Mouse (Mus musculus) left cerebral cortex, postnatal 4 days (tissue): Measurements from ENCODE around the gene 2700049A03Rik. TPM values are rescaled to one million over a fixed set of nuclear protein-coding genes. Genes with fewer than 3 reads are reported as not detected.
A peak's percentile ranks its signal among the peaks of the same experiment; 100 is the strongest.

Source experiments
- DNase-seq: peaks from one replicate; pipeline ENCODE4 v3.0.0-alpha.2; 2022
- intact Hi-C: fragments of 180-260 bp; cut with DNase I; formaldehyde crosslinking; loops from one replicate; pipeline ENCODE4 v1.15.1; 2025
- total RNA-seq, 2 experiments: library from RNA; stranded (reverse); gene quantifications; 2 replicates each; pipeline ENCODE4 v1.2.3; 2021

2700049A03Rik gene
- total RNA-seq, 2 experiments from 2014 or later, result 9.5 to 10.2 TPM

DNA sequence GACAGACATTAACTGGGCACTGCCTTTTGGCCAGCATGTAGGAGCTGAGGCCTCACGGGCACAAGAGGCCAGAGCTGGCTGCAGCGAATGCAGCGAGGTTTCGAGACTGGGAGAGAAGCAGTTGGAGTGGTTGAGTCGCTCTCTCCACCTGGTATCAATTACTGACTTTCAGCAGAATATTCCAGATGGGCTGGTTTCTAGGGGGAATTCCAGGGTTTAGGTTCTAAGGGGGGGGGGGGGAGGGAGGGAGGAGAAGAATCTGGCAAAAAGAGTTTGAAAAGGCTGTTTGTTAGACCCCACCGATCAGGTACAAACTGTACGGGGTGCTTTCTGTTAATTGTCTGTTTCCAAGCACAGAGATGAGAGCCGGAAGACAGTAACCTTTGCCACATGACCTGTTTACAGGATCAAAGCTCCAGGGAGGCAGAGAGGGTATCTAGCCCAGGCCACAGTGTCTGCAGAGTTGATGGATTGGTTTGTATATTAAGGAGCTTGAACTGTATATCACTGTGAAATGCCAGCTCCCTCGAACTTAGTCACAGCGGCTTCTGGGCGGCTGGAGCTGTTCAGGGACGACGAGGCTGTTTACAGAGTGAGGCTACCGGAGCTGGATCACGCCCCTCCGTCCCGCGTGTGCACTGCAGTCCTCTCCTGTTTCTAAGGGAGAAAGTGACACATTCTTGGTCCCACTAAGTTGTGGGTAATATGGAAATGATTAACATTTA, 121.7 kb downstream of the 2700049A03Rik start:
- intact Hi-C loops, result no loop called here
- no peak for DNase-seq

- DNase-seq, result no peak
- intact Hi-C loops, result no loop called here
Observed at GRCm38 (mm10) chr12:71264211-71264610, 127.6 kb downstream of the 2700049A03Rik start.

DNA sequence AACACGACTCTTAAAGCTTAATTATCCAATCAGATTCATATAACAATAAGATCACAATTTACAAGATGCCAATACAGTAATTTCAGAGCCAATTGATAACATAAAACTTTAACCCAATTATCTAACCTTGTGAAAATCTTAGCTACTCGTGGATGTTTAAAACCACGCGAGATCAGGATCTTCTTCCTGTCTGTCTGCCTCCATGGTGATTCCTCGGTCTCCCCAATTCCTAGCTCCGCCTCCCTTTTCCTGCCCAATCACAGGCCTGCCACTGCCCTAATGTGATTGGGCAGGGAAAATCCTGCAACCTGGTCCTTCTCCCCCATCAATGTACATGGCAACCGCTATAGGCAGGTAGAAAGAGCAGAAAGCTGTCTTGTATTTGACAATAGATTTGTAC, 132.7 kb downstream of the 2700049A03Rik start:
- intact Hi-C loops, result no loop called here

DNA sequence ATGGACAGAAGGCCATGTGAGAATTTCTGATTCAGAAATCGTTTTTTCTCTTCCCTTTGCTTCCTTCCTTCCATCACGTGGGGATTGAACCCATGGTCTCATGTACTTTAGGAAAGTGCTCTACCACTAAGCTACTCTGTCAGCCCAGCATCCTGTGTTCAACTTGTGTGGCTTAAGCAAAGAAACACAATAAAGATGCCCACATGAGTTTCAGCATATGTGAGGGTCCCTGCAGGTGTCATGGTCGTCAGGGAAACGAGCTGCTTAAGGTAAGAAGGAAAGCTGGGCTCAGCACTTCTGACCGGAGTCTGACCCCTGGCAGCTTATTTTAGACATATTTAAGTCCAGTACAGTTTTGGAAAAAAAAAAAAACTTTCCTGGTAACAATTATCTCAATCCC, 134.5 kb downstream of the 2700049A03Rik start:
- intact Hi-C loops, result no loop called here

More for the DNA sequence above, 132.7 kb downstream of the 2700049A03Rik start:
- DNase-seq, result no peak

GRCm38 (mm10) chr12:71274519-71275237, 138.0 kb downstream of the 2700049A03Rik start:
- no peak for DNase-seq
- intact Hi-C loops, result no loop called here

More for the DNA sequence above, 134.5 kb downstream of the 2700049A03Rik start:
- DNase-seq, result no peak

GRCm38 (mm10) chr12:71275906-71276595, 139.4 kb downstream of the 2700049A03Rik start:
- DNase-seq, result no peak
- intact Hi-C loops, result no loop called here

DNA sequence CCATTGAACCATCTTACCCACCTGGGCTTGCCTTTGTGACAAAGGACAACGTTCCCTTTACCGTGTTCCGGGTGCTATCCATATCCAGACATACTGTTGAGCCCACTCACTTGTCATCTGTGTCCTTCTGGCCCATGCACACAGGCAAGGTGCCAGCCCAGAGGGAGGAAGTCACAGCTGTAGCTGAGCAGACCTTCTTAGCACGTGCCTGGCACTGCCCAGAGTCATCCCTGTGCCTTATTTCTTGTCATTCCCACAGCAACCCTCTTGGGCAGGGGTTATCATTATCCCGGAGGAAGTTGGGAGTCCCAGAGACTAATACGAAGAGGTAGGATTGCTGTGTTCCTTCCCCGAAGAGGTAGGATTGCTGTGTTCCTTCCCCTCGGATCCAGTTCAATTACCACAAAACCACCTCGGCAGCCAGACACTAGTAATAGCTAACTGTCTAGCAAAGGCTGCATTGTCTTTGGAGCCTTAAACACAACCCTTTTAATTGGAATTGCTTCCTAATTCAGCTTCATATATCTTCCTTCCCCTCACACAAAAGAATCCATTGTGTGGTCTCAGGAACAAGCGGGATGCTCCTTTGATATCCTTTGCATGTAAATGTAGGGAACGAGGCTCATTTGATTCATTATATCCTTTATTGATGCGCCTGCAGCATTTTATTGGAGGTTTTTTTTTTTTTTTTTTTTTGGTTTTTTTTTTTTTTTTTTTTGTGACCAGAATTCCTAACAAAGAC, 143.0 kb downstream of the 2700049A03Rik start:
- DNase-seq, result peak; percentile 79
- intact Hi-C loops, result no loop called here

DNA sequence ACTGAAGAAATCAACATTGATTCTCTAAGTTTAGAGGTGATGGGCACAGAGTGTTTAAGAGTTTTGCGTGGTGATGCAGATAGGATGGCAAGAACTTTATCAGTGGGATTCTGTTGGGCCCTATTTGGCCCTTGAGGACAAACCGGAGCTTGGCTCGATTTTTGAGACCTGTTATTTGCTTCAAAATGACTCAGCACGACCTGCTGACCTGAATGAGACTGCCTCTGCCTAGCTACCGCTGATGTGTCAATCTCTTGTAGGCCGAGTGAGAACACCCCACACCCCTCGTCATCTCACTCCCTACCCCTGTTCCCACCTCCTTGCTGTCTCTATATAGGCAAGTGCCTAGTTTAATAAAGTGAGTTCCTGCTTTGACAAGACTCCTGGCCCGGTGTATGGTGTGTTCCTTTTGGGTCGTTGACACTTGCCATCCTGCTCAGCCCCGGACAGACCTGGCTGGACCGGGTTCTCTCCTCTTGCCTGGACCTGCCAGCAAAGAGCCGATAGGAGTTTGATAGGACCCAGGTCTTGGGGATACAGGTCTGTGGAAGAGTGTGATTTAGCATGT, 144.6 kb downstream of the 2700049A03Rik start:
- no peak for DNase-seq
- intact Hi-C loops, result no loop called here

- intact Hi-C loops, result no loop called here
- no peak for DNase-seq
Observed at GRCm38 (mm10) chr12:71285399-71285798, 148.8 kb downstream of the 2700049A03Rik start.

DNA sequence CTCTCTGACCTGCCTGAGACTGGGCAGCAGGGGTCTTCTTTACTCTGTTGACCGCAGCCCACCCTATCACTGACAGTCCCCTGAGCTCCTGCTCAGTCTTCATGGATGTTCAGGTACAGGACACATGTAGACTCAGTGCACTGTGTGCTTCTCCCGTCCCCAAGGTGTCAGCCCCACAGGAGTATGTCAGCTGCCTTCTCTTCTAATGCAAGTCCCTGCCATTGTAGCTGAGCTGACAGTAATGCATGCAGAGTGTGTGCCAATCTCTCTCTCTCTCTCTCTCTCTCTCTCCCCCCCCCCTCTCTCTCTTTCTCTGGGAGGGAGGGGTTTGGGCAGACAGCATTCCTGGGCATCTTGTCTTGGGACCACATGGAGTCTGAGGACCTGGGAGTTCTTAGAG, 153.8 kb downstream of the 2700049A03Rik start:
- intact Hi-C loops, result no loop called here
- DNase-seq, result no peak

Other genes with a start within 250 kb of the 2700049A03Rik start
- 100 to 1,000 TPM; 182 to 192 TPM for gene Actr10, start 199.0 kb upstream of the 2700049A03Rik start, total RNA-seq
- 100 to 1,000 TPM; 272 to 286 TPM for gene Psma3, start 162.2 kb upstream of the 2700049A03Rik start, total RNA-seq
- gene Arid4a, start 120.9 kb upstream of the 2700049A03Rik start, total RNA-seq, result 10 to 100 TPM; 36.1 to 38.4 TPM
- gene Tomm20l, start 25.4 kb upstream of the 2700049A03Rik start, total RNA-seq, result not detected
- 10 to 100 TPM; 71.2 to 75.9 TPM for gene Timm9, start 164 bp upstream of the 2700049A03Rik start, total RNA-seq
- 10 to 100 TPM; 65.3 to 65.9 TPM for gene Dact1, start 173.0 kb downstream of the 2700049A03Rik start, total RNA-seq